Mouse (Mus musculus): ENCODE results near the gene Bcorl1.

GRCm38 (mm10) chrX:48418417-48418816 is 77.3 kb downstream of the Bcorl1 start:
- no peak for TF ChIP-seq CTCF (IDR thresholded peaks at IDR 0.05; ENCODE audit: control insufficient read depth, insufficient read depth, low read length)
- TF ChIP-seq POLR2A (IDR thresholded peaks at IDR 0.05; ENCODE audit: borderline replicate concordance, control insufficient read depth, low read depth, low read length) = no peak
